Mouse (Mus musculus) skeletal muscle tissue, postnatal 0 days (tissue): Measurements from ENCODE around the gene Rmdn2. TPM values are rescaled to one million over a fixed set of nuclear protein-coding genes. Genes with fewer than 3 reads are reported as not detected.

ENCODE experiments used
- polyA plus RNA-seq: library from polyadenylated mRNA; unstranded; fragments of >200 nt; fragmentation: Nextera tagmentation; extraction: Ambion mirVana; gene quantifications from 2 replicates; pipeline ENCODE4 v1.2.1, GENCODE M21; 2015

Rmdn2 gene
- 5.6 and 6.9 TPM in 2 replicates for polyA plus RNA-seq

GRCm38 (mm10) chr17:79611545-79611944, at the start of gene Rmdn2:
Gene Rmdn2 (plus strand): TSS chr17:79611863.

GRCm38 (mm10) chr17:79714931-79715637, 103.4 kb downstream of the Rmdn2 start, which contains the start of gene Cyp1b1:
Gene Cyp1b1 (minus strand): TSS chr17:79715061.

Other genes with a start within 250 kb of the Rmdn2 start
- 0.24 and 0.40 TPM in 2 replicates for gene Cyp1b1, start 103.2 kb downstream of the Rmdn2 start, polyA plus RNA-seq